Mouse (Mus musculus): ENCODE measurements around the gene Wwp2. TPM values are rescaled to one million over a fixed set of nuclear protein-coding genes. Genes with fewer than 3 reads are reported as not detected.

The Wwp2 gene
- 65.1 and 75.2 TPM in 2 replicates for polyA plus RNA-seq (2015; fragmentation: Nextera tagmentation; extraction: Ambion mirVana)

DNA sequence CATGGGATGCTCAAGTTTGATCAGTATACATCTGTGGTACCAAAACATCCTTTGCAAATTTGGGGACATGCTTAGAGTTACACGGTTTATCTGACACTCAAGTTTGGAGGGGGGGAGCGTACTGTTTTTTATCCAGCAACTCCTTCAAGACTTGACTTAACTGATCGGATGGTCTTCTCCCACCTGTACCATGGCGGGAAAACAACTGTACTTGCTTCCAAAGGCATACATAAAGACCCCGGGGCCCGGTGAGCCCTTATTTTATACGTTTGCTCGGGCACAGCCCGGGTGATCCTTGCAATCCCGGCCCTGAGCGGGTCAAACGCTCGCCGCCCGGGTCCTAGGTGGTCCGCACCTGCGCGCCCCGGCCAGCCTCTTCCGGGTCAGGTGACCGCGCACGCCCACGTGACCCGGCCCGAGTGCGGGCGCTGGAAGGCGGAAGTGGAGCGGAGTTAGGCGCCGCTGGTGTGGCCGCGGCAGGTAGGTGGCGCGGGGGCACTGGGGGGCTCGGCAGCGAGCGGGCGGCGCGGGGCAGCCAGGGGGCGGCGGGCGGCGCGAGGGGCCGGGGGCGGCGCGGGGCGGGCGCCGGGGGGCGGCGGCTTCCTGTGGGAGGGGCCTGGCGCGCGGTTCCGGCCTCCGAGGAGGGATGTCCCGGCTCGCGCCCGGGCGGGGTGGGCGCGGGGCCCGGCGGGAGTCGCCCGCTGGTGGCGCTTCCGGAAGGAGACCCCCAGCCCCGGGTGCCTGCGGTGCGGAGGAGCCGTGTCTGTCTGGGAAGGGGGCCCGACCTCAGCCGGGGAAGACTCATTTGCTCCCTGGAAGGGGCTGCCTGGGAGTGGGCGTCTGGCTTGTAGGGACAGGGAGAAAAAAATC, at the start of gene Wwp2:
TSS of gene Wwp2 (plus strand) at position 404 of the 870 bp plus-strand sequence.
- DNase-seq (ENCODE audit: low spot score), result peak; percentile 87

- DNase-seq (ENCODE audit: low spot score), result peak; percentile 62
Observed at GRCm38 (mm10) chr8:107386642-107387041, 49.5 kb upstream of the Wwp2 start.

DNA sequence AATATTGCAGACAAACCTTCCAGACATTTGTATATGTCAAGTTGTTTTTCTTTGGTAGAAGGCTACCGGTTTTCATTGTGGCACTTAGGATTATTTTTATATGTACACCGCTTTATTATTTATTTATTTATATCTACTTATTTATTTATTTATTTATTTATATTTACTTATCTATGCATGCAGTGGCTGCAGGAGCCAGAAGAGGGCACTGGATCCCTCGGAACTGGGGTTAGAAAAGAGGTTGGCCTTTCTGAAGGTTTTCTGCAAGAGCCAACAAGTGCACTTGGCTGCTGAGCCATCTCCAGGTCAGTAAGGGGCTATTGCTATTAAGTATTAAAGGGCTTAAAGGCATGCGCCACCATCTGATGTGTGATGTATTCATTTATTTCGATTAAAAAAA, 48.3 kb upstream of the Wwp2 start:
- DNase-seq (ENCODE audit: low spot score), result no peak

DNA sequence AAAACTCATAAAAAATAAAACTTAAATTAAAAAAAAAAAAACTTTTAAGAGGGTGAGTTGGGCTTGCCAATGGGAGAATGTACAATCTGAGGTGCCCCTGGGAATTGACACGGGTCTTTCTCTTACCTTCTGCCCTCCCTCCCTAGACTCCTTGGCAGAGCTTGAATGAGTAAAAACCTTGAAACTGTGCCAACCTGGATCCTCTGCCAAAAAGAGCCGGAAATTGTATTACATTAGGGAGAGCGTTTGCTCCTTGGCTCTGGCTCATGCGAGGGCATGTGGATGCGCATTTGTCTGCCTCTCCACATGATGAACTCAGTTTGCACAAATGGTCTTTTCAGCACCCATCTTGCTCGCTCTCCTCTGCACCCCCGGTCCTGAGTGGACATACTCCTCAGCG, 46.6 kb upstream of the Wwp2 start:
- DNase-seq (ENCODE audit: low spot score), result no peak

- no peak for DNase-seq (ENCODE audit: low spot score)
Observed at GRCm38 (mm10) chr8:107390476-107391135, 45.6 kb upstream of the Wwp2 start.

- no peak for DNase-seq (ENCODE audit: low spot score)
Observed at GRCm38 (mm10) chr8:107391136-107391516, 45.0 kb upstream of the Wwp2 start.

GRCm38 (mm10) chr8:107395397-107395796, 40.8 kb upstream of the Wwp2 start:
- no peak for DNase-seq (ENCODE audit: low spot score)

DNA sequence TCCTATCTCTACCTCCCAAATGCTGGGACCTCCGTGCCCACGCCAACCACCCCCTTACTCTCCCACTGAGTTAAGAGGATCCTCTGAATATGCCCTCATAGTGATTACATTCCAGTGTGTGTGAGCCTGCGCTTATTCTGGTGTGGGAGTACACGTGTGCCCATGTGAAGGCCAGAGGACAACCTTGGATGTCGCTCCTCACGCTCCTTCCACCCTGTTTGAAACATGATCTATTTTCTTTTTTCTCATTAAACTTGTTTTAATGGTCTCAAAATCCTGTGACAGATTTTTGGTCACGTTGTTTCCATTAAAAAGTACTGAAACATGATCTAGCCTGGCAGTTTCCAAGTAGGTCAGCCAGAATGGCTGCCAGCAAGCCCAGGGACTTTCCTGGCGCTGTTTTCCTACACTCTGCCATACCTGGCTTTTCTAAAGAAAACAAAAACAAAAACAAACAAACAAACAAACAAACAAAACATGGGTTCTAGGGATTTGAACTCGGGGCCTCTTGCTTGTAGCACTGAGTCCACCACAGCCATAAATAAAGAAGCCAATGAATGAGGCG, 40.0 kb upstream of the Wwp2 start:
- DNase-seq (ENCODE audit: low spot score), result no peak

DNA sequence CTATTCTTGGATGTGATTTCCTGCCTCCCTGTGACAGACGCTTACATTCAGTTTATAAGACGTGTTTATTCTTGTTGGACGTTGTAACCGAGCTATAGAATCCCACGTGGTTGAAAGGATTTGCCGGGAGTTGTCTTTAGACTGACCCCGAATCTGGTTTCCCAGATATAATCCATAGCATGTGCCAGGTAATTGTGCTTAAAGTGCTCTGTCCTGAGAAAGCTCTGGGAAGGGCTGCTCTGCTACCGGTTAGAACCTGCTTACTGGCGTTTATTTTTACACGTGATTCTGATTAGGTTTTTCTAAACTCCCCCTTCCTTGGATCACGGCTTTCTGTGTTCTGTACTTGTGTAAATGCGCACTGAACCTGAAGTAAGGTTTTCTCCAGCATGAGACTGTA, 38.5 kb upstream of the Wwp2 start:
- DNase-seq (ENCODE audit: low spot score), result no peak

- no peak for DNase-seq (ENCODE audit: low spot score)
Observed at GRCm38 (mm10) chr8:107399495-107399894, 36.7 kb upstream of the Wwp2 start.

GRCm38 (mm10) chr8:107401866-107402265, 34.3 kb upstream of the Wwp2 start:
- DNase-seq (ENCODE audit: low spot score), result no peak

DNA sequence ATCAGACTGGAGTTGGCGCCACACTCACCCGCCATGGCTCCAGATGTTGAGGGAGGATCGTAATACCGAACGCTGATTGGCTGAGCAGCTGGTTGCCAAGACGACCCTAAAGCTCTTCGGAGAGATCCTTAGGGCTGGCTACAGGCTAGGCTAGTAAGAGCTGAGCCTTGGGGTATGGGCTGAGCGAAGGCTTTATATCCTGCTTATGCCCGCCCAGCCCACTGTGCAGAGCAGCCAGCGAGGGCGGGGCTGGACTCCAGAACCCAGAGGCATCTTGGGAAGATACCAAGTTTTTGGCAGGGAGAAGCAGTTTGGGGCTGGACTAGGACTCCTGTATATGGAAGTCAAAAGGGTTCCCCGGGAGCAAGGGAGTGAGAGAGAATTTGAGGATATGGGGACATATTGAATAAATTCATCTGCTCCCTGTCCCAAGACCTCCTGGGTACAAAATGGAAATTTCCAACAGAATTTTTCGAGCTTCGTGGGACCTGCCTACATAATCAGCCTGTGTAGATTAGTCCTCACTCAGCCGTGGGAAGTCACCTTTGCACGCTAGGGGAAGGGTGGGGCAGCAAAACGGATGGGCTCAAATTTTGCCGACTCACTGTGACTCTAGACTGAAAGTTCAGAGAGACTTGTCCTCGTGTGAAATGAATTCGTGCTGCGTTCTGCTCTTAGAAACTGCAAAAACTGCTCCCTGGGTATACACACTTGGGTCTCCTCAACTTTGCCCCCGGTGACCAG, 33.0 kb upstream of the Wwp2 start, which contains the start of gene Nqo1:
TSS of gene Nqo1 (minus strand) at position 169 of the 744 bp plus-strand sequence.
- peak; percentile 48 for DNase-seq (ENCODE audit: low spot score)

DNA sequence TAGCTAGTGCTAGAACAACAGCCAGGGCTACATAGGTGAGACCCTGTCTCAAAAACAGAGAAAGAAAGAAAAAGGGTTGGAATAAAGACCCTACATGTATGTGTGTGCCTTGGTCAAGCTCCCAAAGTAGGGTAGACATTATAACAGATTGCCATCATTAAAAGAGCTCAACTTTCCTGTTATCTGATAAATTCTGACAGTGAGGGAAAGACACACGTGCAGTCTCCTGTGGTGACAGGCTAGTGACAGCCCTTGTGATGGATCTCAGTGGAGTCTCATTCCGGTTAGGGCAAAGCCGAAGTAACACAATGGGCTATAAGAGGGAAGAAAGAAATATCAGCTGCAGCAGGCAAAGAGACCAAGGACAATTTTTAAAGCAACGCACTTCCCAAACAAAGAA, 32.1 kb upstream of the Wwp2 start:
- no peak for DNase-seq (ENCODE audit: low spot score)

- no peak for DNase-seq (ENCODE audit: low spot score)
Observed at GRCm38 (mm10) chr8:107405935-107406334, 30.2 kb upstream of the Wwp2 start.

- peak; percentile 26 for DNase-seq (ENCODE audit: low spot score)
Observed at GRCm38 (mm10) chr8:107411391-107411790, 24.8 kb upstream of the Wwp2 start.

GRCm38 (mm10) chr8:107412552-107412951, 23.6 kb upstream of the Wwp2 start:
- no peak for DNase-seq (ENCODE audit: low spot score)

- no peak for DNase-seq (ENCODE audit: low spot score)
Observed at GRCm38 (mm10) chr8:107413881-107414280, 22.3 kb upstream of the Wwp2 start.

GRCm38 (mm10) chr8:107417001-107417400, 19.2 kb upstream of the Wwp2 start:
- no peak for DNase-seq (ENCODE audit: low spot score)

GRCm38 (mm10) chr8:107424176-107424575, 12.0 kb upstream of the Wwp2 start:
- no peak for DNase-seq (ENCODE audit: low spot score)

DNA sequence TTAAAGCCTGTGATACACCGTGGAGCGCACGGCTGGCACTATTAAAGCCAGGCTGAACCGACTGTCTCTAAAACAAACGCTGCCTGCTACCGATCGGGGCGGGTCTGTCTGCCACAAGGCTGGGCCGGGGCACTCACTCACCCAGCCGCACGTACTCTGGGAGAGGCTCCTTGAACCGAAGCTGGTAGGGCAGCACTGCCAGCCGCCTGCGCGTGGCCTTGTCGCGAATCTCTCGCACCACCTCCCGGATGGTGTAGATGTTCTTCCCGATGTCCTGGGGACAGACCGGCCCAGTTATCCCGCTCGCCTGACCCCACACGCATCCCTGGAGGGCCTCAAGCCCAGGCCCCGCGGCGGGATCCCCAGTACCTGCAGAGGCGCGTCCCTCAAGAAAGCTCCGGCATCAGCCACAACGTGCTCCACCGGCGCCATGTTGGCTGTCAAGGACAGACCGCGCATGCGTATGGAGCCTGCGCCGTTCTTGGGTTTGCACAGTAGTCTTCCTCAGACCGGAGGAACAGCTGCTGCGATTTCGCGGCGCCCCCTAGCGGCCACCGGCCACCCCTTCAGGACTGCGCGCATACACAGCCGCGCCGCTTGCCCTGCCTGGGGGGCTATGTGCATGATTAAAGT, 11.5 kb upstream of the Wwp2 start, which contains the start of gene Nob1:
TSS of gene Nob1 (minus strand) at position 455 of the 633 bp plus-strand sequence.
- DNase-seq (ENCODE audit: low spot score), result peak; percentile 98

GRCm38 (mm10) chr8:107425230-107425597, 11.0 kb upstream of the Wwp2 start:
- no peak for DNase-seq (ENCODE audit: low spot score)

All from thymus, postnatal 0 days (tissue).